Mouse (Mus musculus): ENCODE data around the gene Gm17387.

- no peak for TF ChIP-seq POLR2A (IDR thresholded peaks at IDR 0.05; ENCODE audit: borderline replicate concordance, extremely low read depth, insufficient read depth, insufficient read length, poor library complexity, severe bottlenecking)
- no peak for TF ChIP-seq CTCF (IDR thresholded peaks at IDR 0.05; ENCODE audit: borderline replicate concordance, extremely low read depth, insufficient read depth, insufficient read length)
Measured at GRCm38 (mm10) chr7:141038090-141039032, 9.4 kb downstream of the Gm17387 start.
